Mouse (Mus musculus) urinary bladder, postnatal 10 days (tissue): ENCODE results near the gene Faap100.

Source experiments
- DNase-seq: peaks from one replicate; pipeline ENCODE4 v3.0.0; 2022; ENCODE audit warnings: low spot score

The Faap100 gene

DNA sequence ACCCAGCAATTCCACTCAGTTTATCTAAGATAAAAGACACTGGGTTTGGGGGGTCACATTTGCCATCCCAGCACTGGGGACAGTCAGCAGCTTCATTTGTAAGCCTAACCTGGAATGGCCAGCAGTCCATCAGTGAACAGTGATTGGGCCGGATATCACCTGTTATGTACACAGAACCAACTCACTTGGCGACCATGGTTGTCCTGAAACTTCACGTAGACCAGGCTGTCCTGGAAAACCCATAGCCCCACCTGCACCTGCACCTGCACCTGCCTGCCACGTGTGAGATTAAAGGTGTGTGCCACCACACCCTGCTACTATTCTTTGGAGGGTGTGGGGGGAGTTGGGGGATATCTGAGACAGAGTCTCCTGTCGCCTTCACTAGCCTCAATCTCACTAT is 59.3 kb downstream of the Faap100 start:
- DNase-seq: no peak
